Mouse (Mus musculus) lung, adult 2 months (tissue): ENCODE measurements at regions not wholly inside any gene's neighbourhood (a gene's known extent, or its start where the extent isn't known, plus 50 kb on each side); places are given as distances from the start of the nearest gene placed in this dataset.

ENCODE experiments used
- DNase-seq: peaks from one replicate; pipeline ENCODE4 v3.0.0; 2022
- H3K4me1 ChIP-seq: fragments of 200-500 bp; 2 replicates; pipeline ENCODE4 v1.6.1; 2011; ENCODE audit warnings: low read length; ENCODE audit not compliant: control insufficient read depth, insufficient read depth
- H3K4me3 ChIP-seq: fragments of 200-500 bp; replicated peaks from 2 replicates; pipeline ENCODE3; 2011; ENCODE audit warnings: low read depth, mild to moderate bottlenecking, control low read depth, low read length; ENCODE audit errors: extremely low read depth
- CTCF ChIP-seq: fragments of 200-500 bp; IDR thresholded peaks from 2 replicates; pipeline ENCODE4 v1.5.1; 2011; ENCODE audit warnings: mild to moderate bottlenecking, low read length, control low read depth; ENCODE audit not compliant: insufficient read depth
- POLR2A ChIP-seq: fragments of 200-500 bp; IDR thresholded peaks from 2 replicates; pipeline ENCODE4 v1.6.1; 2011; ENCODE audit warnings: low read depth, mild to moderate bottlenecking, control low read depth, low read length, borderline replicate concordance; ENCODE audit errors: extremely low read depth
- WGBS: fragments of 180-500 bp; shearing (Covaris S2); methylation state at CpG from one replicate; pipeline ENCODE4 v1.1.7; 2018; 5-methylcytosine and 5-hydroxymethylcytosine counted together

- no peak for DNase-seq
- 86% methylated on average over 8 of the region's 8 CpGs for WGBS
- no peaks in the 10 kb centered on the region for H3K4me1 ChIP-seq
- no peak overlapping the region for H3K4me3 ChIP-seq
- no peak for TF ChIP-seq POLR2A
- TF ChIP-seq CTCF, result no peak
These were observed 100.5 kb upstream of the B3gat1 start for GRCm38 (mm10) chr9:26632891-26633650.

- DNase-seq, result no peak
- H3K4me3 ChIP-seq, result no peak overlapping the region
- TF ChIP-seq POLR2A (no peak), CTCF (no peak)
- H3K4me1 ChIP-seq, result no peaks in the 10 kb centered on the region
These were observed 98.3 kb upstream of the B3gat1 start for GRCm38 (mm10) chr9:26635211-26635610.

GRCm38 (mm10) chr9:26638586-26638985 lies 94.9 kb upstream of the B3gat1 start:
- TF ChIP-seq CTCF (no peak), POLR2A (no peak)
- DNase-seq, result no peak
- WGBS, result 78% methylated on average over 2 of the region's 2 CpGs
- Histone ChIP-seq H3K4me3 (no peak overlapping the region), H3K4me1 (no peaks in the 10 kb centered on the region)

GRCm38 (mm10) chr9:26642302-26642701 lies 91.2 kb upstream of the B3gat1 start:
- TF ChIP-seq CTCF, result no peak
- TF ChIP-seq POLR2A, result no peak
- no peak for DNase-seq
- H3K4me1 ChIP-seq, result no peaks in the 10 kb centered on the region
- 56% methylated on average over 2 of the region's 2 CpGs for WGBS
- H3K4me3 ChIP-seq, result no peak overlapping the region

- Histone ChIP-seq H3K4me3 (no peak overlapping the region), H3K4me1 (no peaks in the 10 kb centered on the region)
- TF ChIP-seq CTCF (no peak), POLR2A (no peak)
- DNase-seq, result no peak
- WGBS, result 71% methylated on average over 4 of the region's 4 CpGs
These were observed 90.7 kb upstream of the B3gat1 start for GRCm38 (mm10) chr9:26642831-26643230.

- TF ChIP-seq CTCF (no peak), POLR2A (no peak)
- 74% methylated on average over 7 of the region's 7 CpGs for WGBS
- Histone ChIP-seq H3K4me3 (no peak overlapping the region), H3K4me1 (no peaks in the 10 kb centered on the region)
- no peak for DNase-seq
These were observed 84.0 kb upstream of the B3gat1 start for GRCm38 (mm10) chr9:26649506-26649905.

GRCm38 (mm10) chr9:26652920-26653319 lies 80.6 kb upstream of the B3gat1 start:
- no peak for TF ChIP-seq CTCF
- TF ChIP-seq POLR2A, result no peak
- 81% methylated on average over 1 of the region's 1 CpGs for WGBS
- Histone ChIP-seq H3K4me3 (no peak overlapping the region), H3K4me1 (no peaks in the 10 kb centered on the region)
- DNase-seq, result no peak

- WGBS, result 43% methylated on average over 2 of the region's 2 CpGs
- Histone ChIP-seq H3K4me3 (no peak overlapping the region), H3K4me1 (no peaks in the 10 kb centered on the region)
- TF ChIP-seq CTCF (no peak), POLR2A (no peak)
- DNase-seq, result no peak
These were observed 74.2 kb upstream of the B3gat1 start for GRCm38 (mm10) chr9:26659366-26659765.

GRCm38 (mm10) chr9:26663544-26663943 lies 70.0 kb upstream of the B3gat1 start:
- WGBS, result 63% methylated on average over 1 of the region's 1 CpGs

GRCm38 (mm10) chr9:26667835-26668234 lies 65.7 kb upstream of the B3gat1 start:
- H3K4me1 ChIP-seq, result no peaks in the 10 kb centered on the region
- TF ChIP-seq CTCF, result no peak
- no peak for TF ChIP-seq POLR2A
- WGBS, result 59% methylated on average over 3 of the region's 3 CpGs
- no peak for DNase-seq
- H3K4me3 ChIP-seq, result no peak overlapping the region

More at GRCm38 (mm10) chr9:26663544-26663943, 70.0 kb upstream of the B3gat1 start:
- Histone ChIP-seq H3K4me3 (no peak overlapping the region), H3K4me1 (no peaks in the 10 kb centered on the region)
- no peak for DNase-seq
- TF ChIP-seq CTCF (no peak), POLR2A (no peak)

GRCm38 (mm10) chr9:26674059-26674757 lies 59.3 kb upstream of the B3gat1 start:
- WGBS, result 88% methylated on average over 2 of the region's 2 CpGs
- no peak overlapping the region for H3K4me3 ChIP-seq

More at GRCm38 (mm10) chr9:26674059-26674757, 59.3 kb upstream of the B3gat1 start:
- TF ChIP-seq CTCF, result no peak
- TF ChIP-seq POLR2A, result no peak
- no peak for DNase-seq
- H3K4me1 ChIP-seq, result no peaks in the 10 kb centered on the region
